ENCODE assay signal across 24 mouse cellular contexts in the genomic region with DNA sequence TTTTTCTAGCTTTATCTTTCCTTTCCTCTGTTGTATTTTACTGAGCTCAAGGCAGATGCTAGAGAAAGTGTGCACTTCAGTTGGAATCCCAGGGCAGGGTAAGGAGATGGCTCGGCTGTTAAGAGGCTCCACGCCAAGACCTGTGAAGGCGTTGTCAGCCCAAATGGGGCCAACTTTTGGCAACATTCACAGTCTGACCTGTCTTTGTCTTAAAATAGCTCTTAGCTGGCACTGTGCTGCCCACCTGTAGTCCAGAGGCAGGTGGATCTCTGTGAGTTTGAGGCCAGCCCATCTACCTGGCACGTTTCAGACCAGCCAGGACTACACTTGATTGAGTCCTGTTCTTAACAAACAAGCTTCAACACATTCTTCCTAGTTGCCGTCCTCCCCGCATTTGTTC. TPM values are rescaled to one million over a fixed set of nuclear protein-coding genes. Genes with fewer than 3 reads are reported as not detected.
DNase-seq lines count a peak whose midpoint lies in the region; ATAC-seq and TF ChIP-seq lines count a peak whose summit lies in the region.
"Had no signal": no experiment of that assay in that cellular context is flagged by ENCODE, and none has a peak within 500 bp of the region (broad histone marks: within the 10 kb centered on the region; RNA-seq: fewer than 3 reads in every experiment).

No protein-coding gene starts in this region.

- H3K9me3 ChIP-seq in heart, embryonic 15.5 days (replicated peaks): no peaks in the 10 kb centered on the region
- H3K9me3 ChIP-seq: embryonic facial prominence, embryonic 13.5 days; hindbrain, embryonic 15.5 days; limb, embryonic 12.5 days; liver, embryonic 15.5 days; midbrain, embryonic 12.5 days; neural tube, embryonic 12.5 days had no signal

- no peak overlapping the region for H3K9ac ChIP-seq in heart, embryonic 15.5 days
- H3K9ac ChIP-seq: embryonic facial prominence, embryonic 13.5 days; hindbrain, embryonic 15.5 days; limb, embryonic 12.5 days; liver, embryonic 15.5 days; lung, embryonic 14.5 days; midbrain, embryonic 12.5 days; neural tube, embryonic 12.5 days had no signal

- H3K4me1 ChIP-seq in heart, embryonic 15.5 days (replicated peaks): peaks cover 78% of the 10 kb centered on the region
- H3K4me1 ChIP-seq in cerebellum, adult 2 months (ENCODE audit: control insufficient read depth, insufficient read depth, low read length): peaks cover 10% of the 10 kb centered on the region
- H3K4me1 ChIP-seq: midbrain, embryonic 12.5 days; neural tube, embryonic 12.5 days had no signal

- TF ChIP-seq POLR2A in cerebellum, adult 2 months (IDR thresholded peaks at IDR 0.05; ENCODE audit: borderline replicate concordance, insufficient read depth, low read length): no peak

- ATAC-seq in cerebellum, adult (ENCODE audit: insufficient number of reproducible peaks, low FRiP score, low TSS enrichment): peak; percentile 38; the same call in 1 of the 2 replicates
- no peak for ATAC-seq in heart, embryonic 15.5 days (replicated peaks; ENCODE audit: insufficient number of reproducible peaks, insufficient read depth, low FRiP score, low read depth)
- ATAC-seq: forebrain, embryonic 16.5 days; inflammation-experienced regulatory T-cells, adult 6 months had no signal

- peak overlapping the region; percentile 39; the same call in 1 of the 2 replicates for H3K27ac ChIP-seq in heart, embryonic 15.5 days
- no peak overlapping the region for H3K27ac ChIP-seq in cerebellum, adult 2 months (ENCODE audit: insufficient read depth, low read length)
- H3K27ac ChIP-seq: embryonic facial prominence, embryonic 13.5 days; hindbrain, embryonic 15.5 days; left cerebral cortex, adult 2 months; limb, embryonic 12.5 days; liver, embryonic 15.5 days; midbrain, embryonic 12.5 days; neural tube, embryonic 12.5 days had no signal

- no peak overlapping the region for H3K4me2 ChIP-seq in heart, embryonic 15.5 days
- H3K4me2 ChIP-seq: embryonic facial prominence, embryonic 13.5 days; hindbrain, embryonic 15.5 days; limb, embryonic 12.5 days; liver, embryonic 15.5 days; lung, embryonic 14.5 days; midbrain, embryonic 12.5 days; neural tube, embryonic 12.5 days had no signal

- H3K27me3 ChIP-seq in heart, embryonic 15.5 days: no peaks in the 10 kb centered on the region
- H3K27me3 ChIP-seq in cerebellum, adult 2 months (ENCODE audit: control insufficient read depth, insufficient read depth, low read length): no peaks in the 10 kb centered on the region
- H3K27me3 ChIP-seq: embryonic facial prominence, embryonic 13.5 days; hindbrain, embryonic 15.5 days; limb, embryonic 12.5 days; midbrain, embryonic 12.5 days; neural tube, embryonic 12.5 days had no signal

- H3K4me3 ChIP-seq in heart, embryonic 15.5 days: no peak overlapping the region
- H3K4me3 ChIP-seq in cerebellum, adult 2 months (replicated peaks; ENCODE audit: insufficient read depth, low read depth, low read length): no peak overlapping the region
- H3K4me3 ChIP-seq: embryonic facial prominence, embryonic 13.5 days; erythroblast, embryonic 14.5 days; hindbrain, embryonic 15.5 days; left cerebral cortex, adult 2 months; limb, embryonic 12.5 days; liver, embryonic 15.5 days; midbrain, embryonic 12.5 days; myocyte; neural tube, embryonic 12.5 days had no signal

- WGBS in heart, embryonic 15.5 days: 51% methylated on average over 6 of the region's 6 CpGs
- 23% methylated on average over 6 of the region's 6 CpGs for WGBS in cerebellum, adult 2 months

- peaks cover 9% of the 10 kb centered on the region; the same call in 1 of the 2 replicates for H3K36me3 ChIP-seq in heart, embryonic 15.5 days
- H3K36me3 ChIP-seq: hindbrain, embryonic 15.5 days; liver, embryonic 15.5 days; midbrain, embryonic 12.5 days; neural tube, embryonic 12.5 days had no signal

- no peak for TF ChIP-seq CTCF in cerebellum, adult 2 months (IDR thresholded peaks at IDR 0.05; ENCODE audit: borderline replicate concordance, insufficient read depth, low read depth, low read length)

- no peak for DNase-seq in cerebellum, postnatal 4 days (ENCODE audit: low spot score in 2 of 2)
- DNase-seq in heart, adult 9 months (ENCODE audit: low spot score in 2 of 2): no peak
- peak; percentile 48 to 81 for DNase-seq in cerebellum, adult 2 months
- peak; percentile 82 to 87 for DNase-seq in cerebellum, postnatal 14 days
- no peak for DNase-seq in ovary, postnatal 14 days (ENCODE audit: low spot score)
- DNase-seq in kidney, postnatal 10 days: no peak
- DNase-seq: adrenal gland, adult 8-10 months; kidney, adult 11 months; lung, embryonic 14.5 days; right cerebral cortex, postnatal 14 days; thymus, postnatal 4 days had no signal

RNA-seq across cellular contexts. Expression of gene Rassf8, which starts 7.9 kb away (rescaled TPM):
- 10.5 and 12.0 TPM in 2 replicates for polyA plus RNA-seq in heart, embryonic 15.5 days (2015; fragmentation: Nextera tagmentation; extraction: Ambion mirVana)
- polyA plus RNA-seq in cerebellum, adult 2 months (2012; rRNA removed): 31.2 and 38.1 TPM in 2 replicates
- polyA plus RNA-seq: erythroblast, embryonic 14.5 days had no signal

Comparison
In these comparisons a context has a peak if more than half of its experiments do, and no peak if none do; other contexts are left out.
1. DNase-seq: peak in cerebellum, adult 2 months (2 of 2) and cerebellum, postnatal 14 days (2 of 2); none in cerebellum, postnatal 4 days (0 of 2), heart, adult 9 months (0 of 2), ovary, postnatal 14 days (single experiment) and kidney, postnatal 10 days (single experiment).